Mouse (Mus musculus) ZHBTc4 (cell line): ENCODE data around the gene Kcna1.

Experiments used
- DNase-seq: peaks from one replicate; pipeline ENCODE4 v3.0.0-alpha.2; 2011; ENCODE audit warnings: low read depth, low spot score

Gene Kcna1

GRCm38 (mm10) chr6:126646381-126646780, at the start of gene Kcna1:
TSS of gene Kcna1 (minus strand) at chr6:126646384.
- no peak for DNase-seq

GRCm38 (mm10) chr6:126687120-126687519, 40.9 kb upstream of the Kcna1 start:
- no peak for DNase-seq

GRCm38 (mm10) chr6:126685135-126685534, 39.0 kb upstream of the Kcna1 start:
- no peak for DNase-seq

GRCm38 (mm10) chr6:126678961-126679360, 32.8 kb upstream of the Kcna1 start:
- peak; percentile 35 for DNase-seq

GRCm38 (mm10) chr6:126667001-126667400, 20.8 kb upstream of the Kcna1 start:
- no peak for DNase-seq

- no peak for DNase-seq
These were observed 19.9 kb upstream of the Kcna1 start for GRCm38 (mm10) chr6:126666091-126666490.

- DNase-seq, result no peak
These were observed 18.4 kb upstream of the Kcna1 start for GRCm38 (mm10) chr6:126664569-126664968.

- DNase-seq, result no peak
These were observed 11.6 kb upstream of the Kcna1 start for GRCm38 (mm10) chr6:126657646-126658394.

GRCm38 (mm10) chr6:126653561-126653960, 7.4 kb upstream of the Kcna1 start:
- DNase-seq, result no peak

- peak; percentile 75 for DNase-seq
These were observed 383 bp downstream of the Kcna1 start for GRCm38 (mm10) chr6:126645644-126646358.

GRCm38 (mm10) chr6:126645044-126645541, 1.1 kb downstream of the Kcna1 start:
- peak; percentile 46 for DNase-seq

- DNase-seq, result peak; percentile 68
These were observed 1.8 kb downstream of the Kcna1 start for GRCm38 (mm10) chr6:126644181-126645043.

GRCm38 (mm10) chr6:126643341-126644055, 2.7 kb downstream of the Kcna1 start:
- peak; percentile 15 for DNase-seq

GRCm38 (mm10) chr6:126642856-126643321, 3.3 kb downstream of the Kcna1 start:
- peak; percentile 69 for DNase-seq

- no peak for DNase-seq
These were observed 17.7 kb downstream of the Kcna1 start for GRCm38 (mm10) chr6:126628451-126628850.

GRCm38 (mm10) chr6:126618455-126618854, 27.7 kb downstream of the Kcna1 start:
- DNase-seq, result no peak

- DNase-seq, result no peak
These were observed 35.4 kb downstream of the Kcna1 start for GRCm38 (mm10) chr6:126610746-126611145.

- no peak for DNase-seq
These were observed 36.8 kb downstream of the Kcna1 start for GRCm38 (mm10) chr6:126609193-126609947.

GRCm38 (mm10) chr6:126601843-126602326, 44.3 kb downstream of the Kcna1 start:
- DNase-seq, result no peak
